Mouse (Mus musculus) liver, embryonic 13.5 days (tissue): ENCODE measurements around the gene Hist1h2bj. TPM values are rescaled to one million over a fixed set of nuclear protein-coding genes. Genes with fewer than 3 reads are reported as not detected.

Experiments
- ATAC-seq: fragments of 200-750 bp; cut with Nextera tagmentation; 2 replicates; pipeline ENCODE4 v1.8.0; 2017; ENCODE audit warnings: low read depth, mild to moderate bottlenecking, moderate number of reproducible peaks, moderate library complexity
- DNase-seq: peaks from one replicate; pipeline ENCODE4 v3.0.0; 2022
- H3K27ac ChIP-seq: fragments of 300-500 bp; sonication (generic); 2 replicates; pipeline ENCODE4 v1.5.1; 2015; ENCODE audit warnings: moderate library complexity, mild to moderate bottlenecking, inconsistent platforms
- H3K27me3 ChIP-seq: fragments of 300-500 bp; sonication (generic); 2 replicates; pipeline ENCODE4 v1.6.1; 2015; ENCODE audit warnings: mild to moderate bottlenecking, inconsistent platforms
- H3K36me3 ChIP-seq: fragments of 300-500 bp; sonication (generic); 2 replicates; pipeline ENCODE4 v1.6.1; 2015; ENCODE audit warnings: mild to moderate bottlenecking, inconsistent platforms
- H3K4me1 ChIP-seq: fragments of 300-500 bp; sonication (generic); replicated peaks from 2 replicates; pipeline ENCODE4 v1.6.1; 2015; ENCODE audit warnings: inconsistent platforms
- H3K4me2 ChIP-seq: fragments of 300-500 bp; sonication (generic); 2 replicates; pipeline ENCODE4 v1.6.1; 2015; ENCODE audit warnings: inconsistent platforms, mild to moderate bottlenecking, moderate library complexity
- H3K4me3 ChIP-seq: fragments of 300-500 bp; sonication (generic); replicated peaks from 2 replicates; pipeline ENCODE4 v1.5.1; 2015; ENCODE audit warnings: mild to moderate bottlenecking, inconsistent platforms
- H3K9ac ChIP-seq: fragments of 300-500 bp; sonication (generic); 2 replicates; pipeline ENCODE4 v1.6.1; 2015; ENCODE audit warnings: mild to moderate bottlenecking, inconsistent platforms
- H3K9me3 ChIP-seq: fragments of 300-500 bp; sonication (generic); replicated peaks from 2 replicates; pipeline ENCODE4 v1.6.1; 2016; ENCODE audit warnings: inconsistent platforms
- WGBS: fragments of 180-500 bp; shearing (Covaris S2); methylation state at CpG from one replicate; pipeline ENCODE4 v1.1.7; 2015; ENCODE audit not compliant: insufficient replicate concordance; 5-methylcytosine and 5-hydroxymethylcytosine counted together
- polyA plus RNA-seq: library from polyadenylated mRNA; unstranded; fragments of >200 nt; fragmentation: Nextera tagmentation; extraction: Ambion mirVana; gene quantifications from 2 replicates; pipeline ENCODE4 v1.2.1, GENCODE M21; 2015

The Hist1h2bj gene
- polyA plus RNA-seq, 1 experiment from 2014 or later: 16.7 TPM

DNA sequence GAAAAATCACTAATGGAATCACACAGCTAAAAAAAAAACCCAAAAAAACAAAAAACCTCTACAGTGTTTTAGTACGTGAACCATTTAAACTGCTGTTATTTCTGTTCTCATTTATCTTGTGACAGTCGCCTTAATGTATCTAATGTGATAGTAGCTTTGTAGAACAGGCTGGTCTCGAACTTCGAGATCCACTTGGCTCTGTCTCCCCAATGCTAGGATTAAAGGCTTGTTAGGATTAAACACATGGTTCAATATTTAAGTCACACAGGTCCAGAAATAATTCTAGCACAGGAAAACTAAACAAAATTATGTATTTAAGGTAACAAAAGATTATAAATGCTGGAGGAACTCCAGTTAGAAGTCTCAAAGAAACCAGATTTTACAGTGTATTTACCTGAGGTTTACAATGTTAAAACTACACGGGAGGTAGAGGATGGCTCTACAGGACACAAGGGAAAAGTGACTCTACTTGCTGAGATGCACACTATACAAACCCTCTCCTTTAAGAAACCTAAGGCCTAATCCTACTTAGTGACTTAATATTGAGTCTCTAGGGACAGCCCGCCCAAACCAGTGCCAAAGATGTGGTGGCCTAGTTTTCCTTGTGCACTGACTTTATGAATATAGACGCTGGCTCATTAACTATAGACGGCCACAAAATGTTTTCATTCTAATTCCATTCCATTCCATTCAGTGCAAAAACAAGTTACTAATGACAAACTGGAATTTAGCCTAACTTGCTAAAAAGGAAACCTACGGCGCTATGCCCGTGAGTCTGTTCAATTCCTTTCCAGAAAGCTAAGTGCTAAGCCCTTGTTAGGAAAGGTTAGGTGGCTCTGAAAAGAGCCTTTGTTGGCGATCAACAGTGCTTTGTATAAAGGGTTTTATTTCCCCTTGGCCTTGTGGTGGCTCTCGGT is 1.1 kb upstream of the Hist1h2bj start:
- WGBS: 3% methylated on average over 13 of the region's 13 CpGs
- Histone ChIP-seq H3K4me2 (peak overlapping the region; percentile 82), H3K9ac (peak overlapping the region; percentile 88), H3K4me1 (peaks cover 70% of the 10 kb centered on the region), H3K4me3 (peak overlapping the region; percentile 61), H3K9me3 (no peaks in the 10 kb centered on the region), H3K27ac (peak overlapping the region; percentile 100), H3K36me3 (no peaks in the 10 kb centered on the region), H3K27me3 (no peaks in the 10 kb centered on the region)
- ATAC-seq (no peak), DNase-seq (no peak)

GRCm38 (mm10) chr13:22043503-22044431 is 753 bp downstream of the Hist1h2bj start:
- Histone ChIP-seq H3K27me3 (no peaks in the 10 kb centered on the region), H3K4me2 (peak overlapping the region; percentile 62), H3K9me3 (no peaks in the 10 kb centered on the region), H3K4me1 (peaks cover 56% of the 10 kb centered on the region), H3K4me3 (peak overlapping the region; percentile 54), H3K9ac (peak overlapping the region; percentile 76), H3K36me3 (no peaks in the 10 kb centered on the region), H3K27ac (peak overlapping the region; percentile 96)
- no peak for DNase-seq
- WGBS: 3% methylated on average over 12 of the region's 14 CpGs
- peak; percentile 8 for ATAC-seq

DNA sequence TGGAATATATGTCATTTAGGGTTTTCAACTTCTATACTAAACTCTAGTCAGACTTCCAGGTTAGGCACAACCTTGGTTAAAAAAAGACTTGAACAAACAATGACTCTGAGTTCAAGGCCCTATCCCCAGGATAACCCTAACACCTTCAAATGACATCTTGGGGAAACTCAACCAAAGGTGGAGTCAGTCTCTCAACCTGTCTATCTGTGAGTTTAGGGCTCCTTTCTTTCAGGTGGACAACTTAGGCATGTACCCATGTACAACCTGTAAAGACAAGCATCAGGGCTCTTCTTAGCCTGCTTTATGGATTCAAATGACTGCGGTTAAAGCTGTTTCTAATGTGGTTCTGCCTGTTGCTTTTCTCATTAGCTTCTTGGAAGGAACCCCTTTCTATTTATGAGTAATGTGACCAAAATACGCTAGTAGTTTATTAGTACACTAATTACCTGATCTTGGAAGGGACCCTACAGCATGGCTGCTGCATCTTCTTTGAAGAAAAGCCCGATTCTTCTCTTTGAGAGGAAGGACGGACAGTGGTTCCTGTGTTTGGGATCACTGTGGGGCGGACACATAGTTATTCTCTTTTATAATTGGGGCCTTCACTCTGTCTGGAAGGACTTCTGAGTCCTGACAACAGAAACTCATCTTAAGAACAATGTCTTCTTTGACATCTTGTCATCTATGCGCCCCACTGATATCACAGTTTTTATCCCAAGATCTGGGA is 1.6 kb downstream of the Hist1h2bj start:
- Histone ChIP-seq H3K4me2 (peak overlapping the region; percentile 62), H3K36me3 (no peaks in the 10 kb centered on the region), H3K27me3 (no peaks in the 10 kb centered on the region), H3K9me3 (no peaks in the 10 kb centered on the region), H3K9ac (peak overlapping the region; percentile 76), H3K4me3 (peak overlapping the region; percentile 54), H3K27ac (peak overlapping the region; percentile 96), H3K4me1 (peaks cover 57% of the 10 kb centered on the region)
- no peak for ATAC-seq
- DNase-seq: no peak
- 84% methylated on average over 6 of the region's 6 CpGs for WGBS

GRCm38 (mm10) chr13:22045311-22045710 is 2.3 kb downstream of the Hist1h2bj start:
- H3K4me3 ChIP-seq: peak overlapping the region; percentile 54; the same call in 1 of the 2 replicates
- H3K4me2 ChIP-seq: peak overlapping the region; percentile 62
- H3K27me3 ChIP-seq: no peaks in the 10 kb centered on the region
- no peaks in the 10 kb centered on the region for H3K36me3 ChIP-seq
- DNase-seq (no peak), ATAC-seq (no peak)
- H3K4me1 ChIP-seq: peaks cover 57% of the 10 kb centered on the region
- H3K9me3 ChIP-seq: no peaks in the 10 kb centered on the region
- 21% methylated on average over 2 of the region's 2 CpGs for WGBS
- H3K9ac ChIP-seq: peak overlapping the region; percentile 76
- peak overlapping the region; percentile 96 for H3K27ac ChIP-seq

- peak overlapping the region; percentile 34; the same call in 1 of the 2 replicates for H3K4me2 ChIP-seq
- ATAC-seq: no peak
- H3K27ac ChIP-seq: no peak overlapping the region
- WGBS: 56% methylated on average over 2 of the region's 2 CpGs
- H3K27me3 ChIP-seq: no peaks in the 10 kb centered on the region
- no peak for DNase-seq
- H3K9me3 ChIP-seq: no peaks in the 10 kb centered on the region
- H3K9ac ChIP-seq: no peak overlapping the region
- no peaks in the 10 kb centered on the region for H3K36me3 ChIP-seq
- H3K4me3 ChIP-seq: 0 out of 2 replicates have a peak overlapping the region, but pooled peaks have one; percentile 2
- H3K4me1 ChIP-seq: peaks cover 52% of the 10 kb centered on the region
Observed at GRCm38 (mm10) chr13:22049041-22049440, 6.0 kb downstream of the Hist1h2bj start.

- DNase-seq (no peak), ATAC-seq (no peak)
- WGBS: 1% methylated on average over 14 of the region's 14 CpGs
- H3K4me3 ChIP-seq: peak overlapping the region; percentile 65
- H3K9ac ChIP-seq: peak overlapping the region; percentile 74
- peak overlapping the region; percentile 74 for H3K27ac ChIP-seq
- H3K9me3 ChIP-seq: no peaks in the 10 kb centered on the region
- H3K36me3 ChIP-seq: no peaks in the 10 kb centered on the region
- H3K4me1 ChIP-seq: peaks cover 45% of the 10 kb centered on the region
- no peaks in the 10 kb centered on the region for H3K27me3 ChIP-seq
- peak overlapping the region; percentile 85 for H3K4me2 ChIP-seq
Observed at GRCm38 (mm10) chr13:22049737-22050440, 6.9 kb downstream of the Hist1h2bj start.

GRCm38 (mm10) chr13:22050591-22051522 is 7.8 kb downstream of the Hist1h2bj start:
- Histone ChIP-seq H3K4me1 (peaks cover 42% of the 10 kb centered on the region), H3K9ac (peak overlapping the region; percentile 77), H3K36me3 (no peaks in the 10 kb centered on the region), H3K9me3 (no peaks in the 10 kb centered on the region), H3K27me3 (no peaks in the 10 kb centered on the region), H3K4me3 (peak overlapping the region; percentile 65), H3K27ac (peak overlapping the region; percentile 74), H3K4me2 (peak overlapping the region; percentile 85)
- ATAC-seq (peak; percentile 96), DNase-seq (peak; percentile 93)
- under 1% methylated on average over 52 of the region's 52 CpGs for WGBS

DNA sequence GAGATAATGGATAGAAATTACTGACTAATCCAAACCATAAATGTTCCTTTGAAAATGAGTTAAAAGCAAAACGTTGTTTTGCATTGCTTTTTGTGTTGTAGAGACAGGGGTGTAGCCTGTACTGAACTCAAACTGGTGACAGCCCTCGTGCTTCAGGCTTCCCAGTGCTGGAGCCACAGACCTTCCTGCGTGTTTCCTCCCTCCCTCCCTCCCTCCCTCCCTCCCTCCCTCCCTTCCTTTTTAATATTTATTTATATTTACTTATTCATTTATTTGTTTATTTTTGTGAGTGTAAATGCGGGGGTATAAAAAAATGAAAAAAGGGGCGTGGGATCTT is 8.5 kb downstream of the Hist1h2bj start:
- no peak for ATAC-seq
- Histone ChIP-seq H3K27ac (peak overlapping the region; percentile 70; the same call in 1 of the 2 replicates), H3K27me3 (no peaks in the 10 kb centered on the region), H3K4me3 (peak overlapping the region; percentile 65), H3K4me2 (peak overlapping the region; percentile 85), H3K9me3 (no peaks in the 10 kb centered on the region), H3K36me3 (no peaks in the 10 kb centered on the region), H3K4me1 (peaks cover 36% of the 10 kb centered on the region), H3K9ac (peak overlapping the region; percentile 77)
- 6% methylated on average over 5 of the region's 5 CpGs for WGBS
- DNase-seq: no peak

DNA sequence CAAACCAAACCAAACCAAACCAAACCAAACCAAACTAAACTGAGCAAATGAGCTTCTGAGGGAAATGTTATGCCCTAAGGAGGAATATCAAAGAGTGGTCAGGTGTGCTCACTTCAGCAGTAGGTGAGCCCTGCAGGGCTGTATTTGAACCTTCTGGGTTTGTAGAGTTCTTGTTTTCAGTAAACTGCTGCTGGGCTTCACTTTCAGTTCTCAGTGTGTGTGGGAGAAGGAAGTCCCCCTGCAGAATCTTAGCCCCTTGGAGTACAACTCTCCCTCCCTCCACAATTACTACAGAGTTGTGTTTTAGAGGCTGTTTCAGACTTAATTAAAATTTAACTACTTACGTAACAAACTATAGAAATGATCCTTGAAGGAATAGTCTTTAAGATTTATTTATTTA is 10.7 kb downstream of the Hist1h2bj start:
- ATAC-seq (no peak), DNase-seq (no peak)
- Histone ChIP-seq H3K27ac (no peak overlapping the region), H3K27me3 (no peaks in the 10 kb centered on the region), H3K4me1 (peaks cover 32% of the 10 kb centered on the region), H3K4me2 (no peak overlapping the region), H3K4me3 (no peak overlapping the region), H3K9ac (no peak overlapping the region), H3K9me3 (no peaks in the 10 kb centered on the region), H3K36me3 (no peaks in the 10 kb centered on the region)
- WGBS: 82% methylated on average over 1 of the region's 1 CpGs
